Mouse (Mus musculus) urinary bladder, adult 18-20 months (tissue): Measurements from ENCODE around the gene Iffo2.
"Not testable (repeated sequence)": the region's sequence is repeated elsewhere in the genome, so short reads cannot be mapped to it uniquely, and the experiment has no call there.

ENCODE experiments used
- DNase-seq, 2 experiments: peaks; one replicate each; pipeline ENCODE4 v3.0.0; 2022; ENCODE audit warnings: low spot score in 2 of 2, mixed read lengths in 2 of 2

Gene Iffo2

DNA sequence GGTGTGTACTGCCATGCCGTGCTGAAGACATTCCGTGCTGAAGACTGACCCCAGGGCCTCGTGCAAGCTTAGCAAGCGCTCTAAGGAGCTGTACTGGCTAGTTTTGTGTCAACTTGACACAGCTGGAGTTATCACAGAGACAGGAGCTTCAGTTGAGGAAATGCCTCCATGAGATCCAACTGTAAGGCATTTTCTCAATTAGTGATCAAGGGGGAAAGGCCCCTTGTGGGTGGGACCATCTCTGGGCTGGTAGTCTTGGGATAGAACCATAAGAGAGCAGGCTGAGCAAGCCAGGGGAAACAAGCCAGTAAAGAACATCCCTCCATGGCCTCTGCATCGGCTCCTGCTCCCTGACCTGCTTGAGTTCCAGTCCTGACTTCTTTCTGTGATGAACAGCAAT lies at the start of gene Iffo2:
TSS of gene Iffo2 (plus strand) at position 301 of the 400 bp plus-strand sequence.
- DNase-seq, result not testable (repeated sequence)

DNA sequence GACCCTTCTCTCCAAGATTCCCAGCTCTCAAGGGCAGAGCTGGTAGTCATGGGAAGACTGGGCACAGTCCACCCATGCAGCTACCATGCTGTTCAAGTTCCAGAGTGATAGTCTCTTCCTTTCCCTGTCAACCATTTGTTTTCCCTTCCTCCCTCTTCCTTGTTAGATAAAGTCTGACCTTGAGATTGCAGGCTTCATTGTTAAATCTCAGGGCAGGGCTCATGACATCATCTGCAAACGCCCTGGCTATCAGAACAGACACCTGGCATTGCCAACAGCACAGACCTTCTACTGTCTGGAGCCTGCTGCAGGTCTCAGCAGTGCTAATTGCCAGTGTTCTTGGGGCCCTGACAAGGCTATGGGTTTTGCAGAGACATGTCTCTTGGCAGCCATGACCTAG lies 48.9 kb upstream of the Iffo2 start:
- no peak for DNase-seq

GRCm38 (mm10) chr4:139483461-139484105 lies 46.8 kb upstream of the Iffo2 start:
- DNase-seq, result no peak

DNA sequence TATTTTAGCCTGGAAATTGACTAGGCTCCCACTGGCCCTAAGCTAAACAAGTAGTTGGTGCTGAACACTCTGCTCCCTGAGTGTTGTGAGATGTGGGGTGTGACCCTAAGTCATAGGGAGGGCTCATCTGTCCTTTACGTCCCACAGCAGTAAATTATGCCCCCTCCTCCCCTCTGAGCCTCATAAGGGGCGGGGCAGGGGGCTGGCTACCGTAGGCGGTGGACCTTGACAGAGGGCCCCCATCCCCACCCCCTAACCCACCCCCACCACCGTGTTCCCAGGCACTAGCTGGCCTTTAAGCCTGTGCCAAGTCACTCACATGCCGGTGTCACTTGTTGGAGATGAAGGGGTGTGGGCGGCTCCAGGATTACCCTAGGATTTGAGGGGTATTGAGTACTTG lies 45.9 kb upstream of the Iffo2 start:
- DNase-seq, result no peak

GRCm38 (mm10) chr4:139487085-139487484 lies 43.3 kb upstream of the Iffo2 start:
- no peak for DNase-seq

- DNase-seq, result no peak
Observed at GRCm38 (mm10) chr4:139488325-139488724, 42.0 kb upstream of the Iffo2 start.

GRCm38 (mm10) chr4:139489946-139490345 lies 40.4 kb upstream of the Iffo2 start:
- DNase-seq, result no peak

- no peak for DNase-seq
Observed at GRCm38 (mm10) chr4:139490413-139491055, 39.8 kb upstream of the Iffo2 start.

DNA sequence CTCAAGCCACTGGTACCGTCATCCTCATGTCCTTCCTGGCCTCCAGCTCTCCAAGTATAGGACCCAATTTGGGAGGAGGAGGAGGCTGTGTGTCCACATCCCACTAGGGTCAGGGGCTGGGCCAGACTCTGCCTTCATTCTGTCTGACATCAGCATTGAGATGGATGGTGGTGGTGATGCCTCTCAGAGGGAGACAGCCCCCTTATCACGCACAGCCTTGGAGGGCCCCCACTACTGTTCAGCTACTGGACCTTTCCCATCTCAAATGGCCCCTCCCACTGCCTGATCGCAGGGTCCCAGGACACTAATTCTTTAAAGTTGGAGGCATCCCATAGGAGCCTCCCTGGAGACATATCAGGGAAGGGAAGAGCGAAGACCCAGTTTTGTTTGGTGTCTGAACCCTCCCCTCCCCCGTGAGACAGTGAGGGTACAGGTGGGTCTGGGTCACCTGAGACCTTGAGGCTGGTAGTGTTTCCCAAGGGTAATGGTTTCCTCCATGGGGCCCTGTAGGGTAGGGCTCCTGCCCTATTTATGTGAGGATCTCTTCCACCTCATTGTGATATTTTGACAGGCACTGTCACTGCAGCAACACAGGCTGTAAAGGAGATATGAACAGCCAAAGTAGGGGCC lies 38.7 kb upstream of the Iffo2 start:
- no peak for DNase-seq

DNA sequence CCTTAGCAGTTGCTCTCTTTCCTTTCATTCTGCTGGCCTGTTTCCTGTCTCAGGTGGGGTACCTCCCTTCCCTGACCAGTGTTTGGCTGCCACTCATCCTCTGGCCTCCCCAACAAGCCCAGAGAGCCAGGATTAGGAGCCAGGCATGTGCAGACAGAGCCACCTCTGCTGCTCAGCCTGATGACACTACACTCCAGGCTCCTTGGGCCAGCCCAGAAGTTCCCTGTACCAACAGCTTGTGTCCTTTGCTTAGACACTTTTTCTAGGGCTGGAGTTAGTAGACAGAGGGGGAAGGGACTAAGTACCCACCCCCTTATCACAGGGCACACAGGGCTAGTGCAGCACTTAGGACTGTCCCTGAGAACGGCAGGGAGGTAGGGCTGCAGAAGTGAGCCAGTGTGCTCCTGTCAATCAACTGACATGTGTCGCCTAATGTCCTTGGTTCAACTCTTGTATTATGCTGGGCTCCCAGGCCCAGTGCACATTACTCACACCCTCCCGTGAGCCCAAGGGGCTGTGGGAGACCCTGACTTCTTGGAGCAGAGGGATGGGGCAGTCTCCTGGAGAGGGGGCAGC lies 38.0 kb upstream of the Iffo2 start:
- DNase-seq, result peak in 1 of 2 experiments; percentile 23

DNA sequence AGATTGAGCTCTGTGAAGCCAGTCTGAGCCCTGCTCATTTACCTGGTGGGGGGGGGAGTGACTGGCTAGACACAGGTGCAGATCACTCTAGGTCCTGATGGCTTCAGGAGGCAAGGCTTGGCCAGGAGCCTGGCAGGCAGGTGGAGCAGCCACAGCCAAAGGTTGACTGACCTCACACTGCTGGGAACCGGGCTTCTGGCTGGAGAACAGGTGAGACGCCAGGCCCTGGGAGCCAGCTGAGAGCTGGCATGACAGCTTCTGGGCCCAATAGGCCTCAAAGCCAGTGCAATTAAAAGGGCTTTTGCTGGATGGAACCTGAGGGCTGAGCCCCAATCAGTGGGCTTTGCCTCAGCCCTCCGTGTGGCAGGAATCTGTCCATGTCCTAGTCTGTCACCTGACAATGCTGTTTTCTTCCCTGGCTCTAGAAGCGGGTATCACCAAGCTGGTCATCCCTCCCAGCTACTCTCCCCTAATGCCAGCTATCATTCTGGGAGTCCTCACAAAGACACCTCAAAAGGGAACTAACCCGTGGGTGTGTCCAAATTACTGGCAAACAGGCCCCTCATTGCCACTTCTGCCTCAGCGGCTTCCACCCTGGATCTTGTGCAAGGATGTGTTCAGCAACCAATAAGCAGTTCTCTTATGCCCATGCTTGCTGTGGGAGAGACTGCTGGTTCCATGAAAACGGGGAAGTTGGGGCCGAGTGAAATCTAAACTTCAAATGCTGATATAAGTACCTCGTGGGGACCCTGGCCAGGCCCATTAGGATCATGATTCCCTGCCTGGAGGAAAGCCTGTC lies 36.9 kb upstream of the Iffo2 start:
- no peak for DNase-seq

GRCm38 (mm10) chr4:139500814-139501213 lies 29.5 kb upstream of the Iffo2 start:
- DNase-seq, result no peak

DNA sequence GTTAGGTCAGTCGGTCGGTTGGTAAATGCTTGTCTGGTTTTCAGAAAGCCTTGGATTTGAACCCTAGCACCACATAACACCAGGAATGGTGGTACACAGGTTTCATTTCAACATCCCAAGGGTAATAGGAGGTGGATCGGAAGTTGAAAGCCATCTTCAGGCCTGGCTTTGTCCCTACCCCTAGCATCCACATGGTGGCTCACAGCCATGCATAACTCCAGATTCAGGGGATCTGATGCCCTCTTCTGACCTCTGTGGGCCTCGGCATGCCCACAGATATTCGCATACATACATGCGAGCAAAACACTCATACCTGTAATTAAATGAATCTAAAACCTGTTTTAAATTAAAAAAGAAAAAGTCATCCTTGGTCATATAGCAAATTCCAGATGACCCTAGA lies 28.6 kb upstream of the Iffo2 start:
- no peak for DNase-seq

DNA sequence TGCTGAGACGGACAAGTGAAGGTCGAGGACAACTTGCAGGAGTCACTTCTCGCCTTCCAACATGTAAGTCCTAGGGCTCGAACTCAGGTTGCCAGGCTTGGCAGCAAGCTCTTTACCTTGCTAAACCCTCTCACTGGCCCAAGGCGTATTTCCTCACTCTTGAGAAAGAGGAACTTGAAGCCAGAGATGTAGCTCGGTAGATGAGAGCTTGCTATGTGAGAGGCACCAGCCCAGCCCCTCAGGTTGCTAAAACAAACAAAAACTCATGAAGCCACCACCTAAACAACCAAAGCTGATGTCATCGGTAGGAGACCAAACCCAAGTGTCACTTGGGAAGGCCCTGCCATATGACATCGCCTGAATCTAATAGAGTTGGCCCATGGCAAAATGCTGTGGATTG lies 26.4 kb upstream of the Iffo2 start:
- DNase-seq, result no peak

- no peak for DNase-seq
Observed at GRCm38 (mm10) chr4:139505716-139506115, 24.6 kb upstream of the Iffo2 start.

DNA sequence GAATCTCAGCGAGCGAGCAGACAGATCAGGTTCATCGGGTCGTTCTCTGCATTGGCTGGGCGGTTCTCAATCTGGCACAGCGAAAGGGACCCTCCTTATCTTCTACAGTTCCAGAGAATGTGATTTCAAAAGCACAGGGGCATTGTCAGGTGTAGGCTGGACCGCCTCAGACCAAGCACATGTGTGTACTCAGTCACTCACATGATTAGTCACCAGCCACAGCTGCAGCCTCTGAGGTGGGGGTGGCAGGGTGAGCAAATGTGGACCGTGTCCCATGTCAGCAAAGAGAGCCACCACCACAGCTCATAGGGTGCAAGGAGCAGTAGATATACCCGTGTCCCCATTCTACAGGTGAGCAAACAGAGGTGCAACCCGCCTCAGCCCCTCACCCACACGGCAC lies 23.6 kb upstream of the Iffo2 start:
- DNase-seq, result no peak

- no peak for DNase-seq
Observed at GRCm38 (mm10) chr4:139509069-139509468, 21.3 kb upstream of the Iffo2 start.

DNA sequence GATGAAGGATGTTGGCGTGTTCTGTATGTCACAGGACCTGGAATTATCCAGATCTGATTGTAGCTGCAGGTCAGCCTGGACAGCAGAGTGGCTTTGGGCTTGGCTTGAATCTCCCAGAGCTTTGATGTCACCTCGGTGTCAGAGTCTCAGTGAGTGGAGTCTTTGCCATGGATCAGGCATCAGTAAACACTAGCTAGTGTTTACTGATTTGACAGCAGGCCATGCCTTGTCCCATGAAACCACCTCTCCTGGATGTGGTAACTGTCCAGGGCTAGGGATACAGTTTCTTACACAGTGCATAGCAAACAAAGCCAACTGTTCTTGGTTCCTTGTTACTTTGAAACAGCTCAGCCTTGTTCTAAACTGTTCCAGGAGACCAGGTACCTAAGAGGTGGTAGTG lies 18.8 kb upstream of the Iffo2 start:
- no peak for DNase-seq

- no peak for DNase-seq
Observed at GRCm38 (mm10) chr4:139512985-139513384, 17.4 kb upstream of the Iffo2 start.

DNA sequence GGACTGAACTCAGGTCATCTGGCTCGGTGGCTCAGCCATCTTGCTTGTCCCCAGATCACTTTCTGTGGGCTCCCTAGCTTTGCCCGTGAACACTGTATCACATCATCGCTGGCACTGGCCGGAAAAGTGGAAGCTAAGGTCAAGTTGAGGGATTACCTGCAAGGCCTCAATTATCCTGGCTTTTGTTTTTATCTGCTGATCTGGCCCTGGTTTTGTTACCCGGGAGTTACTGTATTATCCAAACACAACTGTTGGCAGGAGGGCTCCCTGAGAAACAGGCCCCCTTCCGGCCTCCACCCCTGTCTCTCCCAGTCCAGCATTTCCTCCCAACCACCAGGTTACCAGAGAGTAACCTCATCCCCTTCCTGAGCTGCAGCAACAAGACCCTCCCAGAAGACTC lies 11.1 kb upstream of the Iffo2 start:
- no peak for DNase-seq

DNA sequence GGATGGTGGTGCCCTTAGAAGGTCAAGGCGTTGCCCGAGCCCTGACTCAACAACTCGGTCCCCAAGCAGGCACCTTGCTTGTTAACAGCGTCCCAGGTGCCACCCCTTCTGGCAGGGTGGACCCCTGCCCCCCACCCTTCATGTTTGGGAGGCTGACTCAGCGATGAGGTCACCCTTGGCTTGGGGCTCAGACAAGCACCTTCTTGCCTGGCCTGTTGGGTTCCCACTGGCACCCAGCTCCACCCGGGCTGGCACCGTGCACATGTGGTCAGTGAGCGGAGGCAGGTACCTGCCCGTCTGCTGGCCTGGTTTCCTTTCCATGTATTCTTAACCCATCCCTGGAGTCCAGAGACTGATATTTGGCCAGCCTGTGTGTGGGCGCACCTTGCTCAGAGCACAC lies 8.4 kb upstream of the Iffo2 start:
- DNase-seq, result peak; percentile 48 to 84

DNA sequence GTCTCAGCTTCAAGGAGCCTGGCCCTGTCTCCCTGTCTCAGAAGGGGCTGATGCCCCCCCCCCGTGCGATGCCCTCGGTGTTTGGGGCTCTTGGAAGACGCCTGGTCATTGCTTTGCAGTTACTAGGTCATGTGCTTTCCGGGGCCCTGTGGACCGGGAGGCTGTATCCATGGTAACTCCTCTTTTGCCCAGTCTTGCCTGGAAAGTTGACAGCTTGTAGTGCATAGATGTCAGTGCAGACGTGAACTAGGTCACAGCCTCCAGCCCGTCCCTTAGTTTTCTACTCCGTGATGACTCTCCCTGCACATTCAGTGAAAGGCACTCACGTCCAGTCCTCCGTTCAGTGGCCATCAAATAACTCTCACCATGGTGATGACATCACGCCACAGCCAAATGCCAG lies 3.9 kb upstream of the Iffo2 start:
- no peak for DNase-seq
